Mouse (Mus musculus) stomach, postnatal 0 days (tissue): Measurements from ENCODE around the gene Olfr666.

ENCODE experiments used
- CTCF ChIP-seq: IDR thresholded peaks from 2 replicates; pipeline ENCODE4 v1.5.1; 2016; ENCODE audit warnings: antibody characterized with exemption, low read depth, mild to moderate bottlenecking, moderate library complexity
- EP300 ChIP-seq: optimal IDR thresholded peaks from 2 replicates; pipeline ENCODE3; 2016; ENCODE audit warnings: antibody characterized with exemption

DNA sequence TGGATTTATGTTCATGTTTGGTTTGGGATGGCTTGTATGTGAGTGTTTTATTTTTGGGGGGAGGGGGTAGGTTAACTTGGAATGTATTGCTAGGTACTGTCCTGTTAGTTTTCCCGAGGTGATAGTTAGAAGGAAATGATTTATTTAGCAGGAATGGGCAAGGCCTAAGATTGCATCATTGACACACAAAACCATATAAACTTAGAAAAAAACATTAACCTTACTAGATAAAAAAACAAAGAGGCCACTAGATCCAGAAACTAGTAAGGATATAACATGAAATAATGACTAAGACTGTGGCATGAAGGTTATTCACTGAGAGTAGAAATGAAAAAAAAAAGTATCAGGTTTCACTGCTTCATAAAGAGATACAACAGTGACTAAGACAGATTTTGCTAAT, 38.1 kb downstream of the Olfr666 start:
- TF ChIP-seq EP300 (no peak), CTCF (no peak)
